Mouse (Mus musculus) layer of hippocampus, postnatal 36 days (tissue): ENCODE data around the gene Padi3. TPM values are rescaled to one million over a fixed set of nuclear protein-coding genes. Genes with fewer than 3 reads are reported as not detected.

Experiments used
- DNase-seq, 2 experiments: peaks; one replicate each; pipeline ENCODE4 v3.0.0; 2022
- total RNA-seq, 2 experiments: library from RNA; stranded (reverse); gene quantifications; 2 replicates each; pipeline ENCODE4 v1.2.3; 2021

The Padi3 gene
- total RNA-seq, 2 experiments from 2014 or later: not detected

- no peak for DNase-seq
These were observed 30.5 kb downstream of the Padi3 start for GRCm38 (mm10) chr4:140779803-140780397.

GRCm38 (mm10) chr4:140776623-140777022 is 33.8 kb downstream of the Padi3 start:
- no peak for DNase-seq

- no peak for DNase-seq
These were observed 34.6 kb downstream of the Padi3 start for GRCm38 (mm10) chr4:140775876-140776275.

- DNase-seq: no peak
These were observed 35.6 kb downstream of the Padi3 start for GRCm38 (mm10) chr4:140774893-140775292.

- no peak for DNase-seq
These were observed 36.2 kb downstream of the Padi3 start, which contains the start of gene Padi4 for GRCm38 (mm10) chr4:140774025-140774800. Padi4 (minus strand) TSS chr4:140774236.

- no peak for DNase-seq
These were observed 39.4 kb downstream of the Padi3 start for GRCm38 (mm10) chr4:140771091-140771490.

GRCm38 (mm10) chr4:140770433-140770832 is 40.0 kb downstream of the Padi3 start:
- DNase-seq: no peak

- DNase-seq: no peak
These were observed 41.5 kb downstream of the Padi3 start for GRCm38 (mm10) chr4:140768973-140769372.

GRCm38 (mm10) chr4:140765936-140766335 is 44.5 kb downstream of the Padi3 start:
- no peak for DNase-seq

- no peak for DNase-seq
These were observed 47.3 kb downstream of the Padi3 start for GRCm38 (mm10) chr4:140763158-140763557.

GRCm38 (mm10) chr4:140761601-140762000 is 48.8 kb downstream of the Padi3 start:
- DNase-seq: no peak

- DNase-seq: no peak
These were observed 54.6 kb downstream of the Padi3 start for GRCm38 (mm10) chr4:140755811-140756210.

- no peak for DNase-seq
These were observed 57.1 kb downstream of the Padi3 start for GRCm38 (mm10) chr4:140753366-140753765.

- DNase-seq: no peak
These were observed 60.1 kb downstream of the Padi3 start for GRCm38 (mm10) chr4:140750328-140750727.

- DNase-seq: no peak
These were observed 62.5 kb downstream of the Padi3 start for GRCm38 (mm10) chr4:140747978-140748377.

- peak; percentile 30 to 50 for DNase-seq
These were observed 65.8 kb downstream of the Padi3 start for GRCm38 (mm10) chr4:140744654-140745053.

- DNase-seq: no peak
These were observed 67.4 kb downstream of the Padi3 start for GRCm38 (mm10) chr4:140743086-140743485.

GRCm38 (mm10) chr4:140742543-140742942 is 67.9 kb downstream of the Padi3 start, which contains the start of gene Padi6:
Padi6 (minus strand) TSS chr4:140742643.
- DNase-seq: no peak

GRCm38 (mm10) chr4:140741401-140741800 is 69.0 kb downstream of the Padi3 start:
- DNase-seq: no peak

GRCm38 (mm10) chr4:140740655-140741054 is 69.8 kb downstream of the Padi3 start:
- no peak for DNase-seq
